Mouse (Mus musculus): ENCODE measurements around the gene Il15. TPM values are rescaled to one million over a fixed set of nuclear protein-coding genes. Genes with fewer than 3 reads are reported as not detected.

Gene Il15
- 1.7 and 2.8 TPM in 2 replicates for polyA plus RNA-seq (2015; fragmentation: Nextera tagmentation; extraction: Ambion mirVana)

GRCm38 (mm10) chr8:82402686-82403330 is at the start of gene Il15:
Gene Il15 (minus strand): TSS chr8:82403222.
- WGBS = 9% methylated on average over 13 of the region's 13 CpGs
- Histone ChIP-seq H3K27ac (no peak within 1 kb of the TSS), H3K27me3 (peaks cover 5% of the 10 kb centered on the region; the same call in 1 of the 2 replicates), H3K9ac (peak within 1 kb of the TSS; percentile 60), H3K36me3 (no peaks in the 10 kb centered on the region), H3K4me2 (replicated peaks) (peak within 1 kb of the TSS; percentile 80), H3K4me3 (peak within 1 kb of the TSS; percentile 49), H3K9me3 (no peaks in the 10 kb centered on the region), H3K4me1 (peaks cover 20% of the 10 kb centered on the region)
- peak; percentile 57 for ATAC-seq (ENCODE audit: low FRiP score, low read depth)

GRCm38 (mm10) chr8:82444897-82445296 is 41.9 kb upstream of the Il15 start:
- no peaks in the 10 kb centered on the region for H3K36me3 ChIP-seq
- H3K27ac ChIP-seq = no peak overlapping the region
- no peaks in the 10 kb centered on the region for H3K9me3 ChIP-seq
- no peak overlapping the region for H3K9ac ChIP-seq
- no peaks in the 10 kb centered on the region for H3K4me1 ChIP-seq
- H3K4me2 ChIP-seq (replicated peaks) = no peak overlapping the region
- ATAC-seq (ENCODE audit: low FRiP score, low read depth) = no peak
- no peaks in the 10 kb centered on the region for H3K27me3 ChIP-seq
- H3K4me3 ChIP-seq = no peak overlapping the region

- no peak overlapping the region for H3K9ac ChIP-seq
- no peaks in the 10 kb centered on the region for H3K9me3 ChIP-seq
- no peak overlapping the region for H3K27ac ChIP-seq
- no peak for ATAC-seq (ENCODE audit: low FRiP score, low read depth)
- no peaks in the 10 kb centered on the region for H3K36me3 ChIP-seq
- WGBS = 85% methylated on average over 5 of the region's 5 CpGs
- H3K27me3 ChIP-seq = no peaks in the 10 kb centered on the region
- H3K4me2 ChIP-seq (replicated peaks) = no peak overlapping the region
- no peaks in the 10 kb centered on the region for H3K4me1 ChIP-seq
- H3K4me3 ChIP-seq = no peak overlapping the region
These were observed 13.7 kb upstream of the Il15 start for GRCm38 (mm10) chr8:82416587-82417340.

- no peak overlapping the region for H3K4me2 ChIP-seq (replicated peaks)
- H3K4me1 ChIP-seq = no peaks in the 10 kb centered on the region
- no peaks in the 10 kb centered on the region for H3K9me3 ChIP-seq
- no peaks in the 10 kb centered on the region for H3K27me3 ChIP-seq
- no peak overlapping the region for H3K4me3 ChIP-seq
- no peak overlapping the region for H3K27ac ChIP-seq
- no peaks in the 10 kb centered on the region for H3K36me3 ChIP-seq
- 48% methylated on average over 1 of the region's 1 CpGs for WGBS
- ATAC-seq (ENCODE audit: low FRiP score, low read depth) = no peak
- H3K9ac ChIP-seq = no peak overlapping the region
These were observed 12.5 kb upstream of the Il15 start for GRCm38 (mm10) chr8:82415485-82415884.

- Histone ChIP-seq H3K4me3 (no peak overlapping the region), H3K4me2 (replicated peaks) (no peak overlapping the region), H3K9ac (no peak overlapping the region), H3K36me3 (no peaks in the 10 kb centered on the region), H3K9me3 (no peaks in the 10 kb centered on the region), H3K27ac (no peak overlapping the region), H3K27me3 (no peaks in the 10 kb centered on the region), H3K4me1 (no peaks in the 10 kb centered on the region)
- no peak for ATAC-seq (ENCODE audit: low FRiP score, low read depth)
- 66% methylated on average over 3 of the region's 3 CpGs for WGBS
These were observed 7.1 kb upstream of the Il15 start for GRCm38 (mm10) chr8:82410135-82410534.

- Histone ChIP-seq H3K27ac (no peak overlapping the region), H3K36me3 (no peaks in the 10 kb centered on the region), H3K9me3 (no peaks in the 10 kb centered on the region), H3K4me1 (peaks cover 13% of the 10 kb centered on the region), H3K4me2 (replicated peaks) (no peak overlapping the region), H3K9ac (no peak overlapping the region), H3K4me3 (no peak overlapping the region), H3K27me3 (peaks cover 5% of the 10 kb centered on the region; the same call in 1 of the 2 replicates)
- no peak for ATAC-seq (ENCODE audit: low FRiP score, low read depth)
- WGBS = 58% methylated on average over 1 of the region's 1 CpGs
These were observed 4.0 kb upstream of the Il15 start for GRCm38 (mm10) chr8:82407060-82407459.

GRCm38 (mm10) chr8:82404068-82404467 is 1.0 kb upstream of the Il15 start:
- Histone ChIP-seq H3K4me3 (no peak overlapping the region), H3K36me3 (no peaks in the 10 kb centered on the region), H3K27me3 (peaks cover 5% of the 10 kb centered on the region; the same call in 1 of the 2 replicates), H3K9me3 (no peaks in the 10 kb centered on the region), H3K27ac (no peak overlapping the region), H3K9ac (no peak overlapping the region), H3K4me1 (peaks cover 20% of the 10 kb centered on the region), H3K4me2 (replicated peaks) (no peak overlapping the region)
- ATAC-seq (ENCODE audit: low FRiP score, low read depth) = no peak
- 95% methylated on average over 3 of the region's 3 CpGs for WGBS

- Histone ChIP-seq H3K27me3 (peaks cover 5% of the 10 kb centered on the region; the same call in 1 of the 2 replicates), H3K36me3 (no peaks in the 10 kb centered on the region), H3K9me3 (no peaks in the 10 kb centered on the region), H3K9ac (peak overlapping the region; percentile 60), H3K4me3 (peak overlapping the region; percentile 49), H3K4me1 (peaks cover 20% of the 10 kb centered on the region), H3K4me2 (replicated peaks) (peak overlapping the region; percentile 80), H3K27ac (no peak overlapping the region)
- ATAC-seq (ENCODE audit: low FRiP score, low read depth) = peak; percentile 67; the same call in 1 of the 2 replicates
- WGBS = 2% methylated on average over 13 of the region's 13 CpGs
These were observed 749 bp downstream of the Il15 start for GRCm38 (mm10) chr8:82402261-82402685.

GRCm38 (mm10) chr8:82401490-82401889 is 1.5 kb downstream of the Il15 start:
- H3K36me3 ChIP-seq = no peaks in the 10 kb centered on the region
- no peaks in the 10 kb centered on the region for H3K9me3 ChIP-seq
- no peak overlapping the region for H3K27ac ChIP-seq
- no peak overlapping the region for H3K9ac ChIP-seq
- peak overlapping the region; percentile 49 for H3K4me3 ChIP-seq
- no peak for ATAC-seq (ENCODE audit: low FRiP score, low read depth)
- peaks cover 5% of the 10 kb centered on the region; the same call in 1 of the 2 replicates for H3K27me3 ChIP-seq
- H3K4me2 ChIP-seq (replicated peaks) = peak overlapping the region; percentile 80
- 18% methylated on average over 6 of the region's 6 CpGs for WGBS
- H3K4me1 ChIP-seq = peaks cover 20% of the 10 kb centered on the region

GRCm38 (mm10) chr8:82401059-82401458 is 2.0 kb downstream of the Il15 start:
- Histone ChIP-seq H3K27me3 (peaks cover 5% of the 10 kb centered on the region; the same call in 1 of the 2 replicates), H3K9me3 (no peaks in the 10 kb centered on the region), H3K9ac (no peak overlapping the region), H3K27ac (no peak overlapping the region), H3K4me1 (peaks cover 20% of the 10 kb centered on the region), H3K4me3 (no peak overlapping the region), H3K36me3 (no peaks in the 10 kb centered on the region), H3K4me2 (replicated peaks) (no peak overlapping the region; the same call in 1 of the 2 replicates)
- 36% methylated on average over 2 of the region's 2 CpGs for WGBS
- ATAC-seq (ENCODE audit: low FRiP score, low read depth) = no peak

GRCm38 (mm10) chr8:82400376-82400775 is 2.6 kb downstream of the Il15 start:
- no peak overlapping the region for H3K27ac ChIP-seq
- H3K4me2 ChIP-seq (replicated peaks) = no peak overlapping the region
- no peaks in the 10 kb centered on the region for H3K9me3 ChIP-seq
- H3K4me3 ChIP-seq = no peak overlapping the region
- H3K36me3 ChIP-seq = no peaks in the 10 kb centered on the region
- WGBS = 13% methylated on average over 2 of the region's 2 CpGs
- peaks cover 20% of the 10 kb centered on the region for H3K4me1 ChIP-seq
- H3K27me3 ChIP-seq = peaks cover 5% of the 10 kb centered on the region; the same call in 1 of the 2 replicates
- H3K9ac ChIP-seq = no peak overlapping the region
- no peak for ATAC-seq (ENCODE audit: low FRiP score, low read depth)

GRCm38 (mm10) chr8:82398546-82398945 is 4.5 kb downstream of the Il15 start:
- H3K9me3 ChIP-seq = no peaks in the 10 kb centered on the region
- H3K27ac ChIP-seq = no peak overlapping the region
- H3K4me3 ChIP-seq = no peak overlapping the region
- 81% methylated on average over 2 of the region's 2 CpGs for WGBS
- H3K27me3 ChIP-seq = peaks cover 5% of the 10 kb centered on the region; the same call in 1 of the 2 replicates
- no peak for ATAC-seq (ENCODE audit: low FRiP score, low read depth)
- H3K36me3 ChIP-seq = no peaks in the 10 kb centered on the region
- no peak overlapping the region for H3K9ac ChIP-seq
- H3K4me2 ChIP-seq (replicated peaks) = no peak overlapping the region
- H3K4me1 ChIP-seq = peaks cover 20% of the 10 kb centered on the region

Data from limb, embryonic 13.5 days (tissue).